Mouse (Mus musculus): ENCODE data around the gene Ccdc181. TPM values are rescaled to one million over a fixed set of nuclear protein-coding genes. Genes with fewer than 3 reads are reported as not detected.

The Ccdc181 gene
- polyA plus RNA-seq, 1 experiment from 2014 or later = 26.4 TPM

GRCm38 (mm10) chr1:164270941-164271340 lies 4.4 kb upstream of the Ccdc181 start:
- no peak overlapping the region for H3K4me2 ChIP-seq (ENCODE audit: low read length)
- WGBS = 93% methylated on average over 7 of the region's 7 CpGs
- H3K27me3 ChIP-seq (replicated peaks; ENCODE audit: control insufficient read depth, insufficient read depth, low read length) = no peaks in the 10 kb centered on the region
- no peak for ATAC-seq
- H3K9ac ChIP-seq (ENCODE audit: low read depth, low read length) = no peak overlapping the region
- no peak overlapping the region for H3K4me3 ChIP-seq (ENCODE audit: low read length)
- H3K27ac ChIP-seq (ENCODE audit: low read depth, low read length) = no peak overlapping the region
- no peaks in the 10 kb centered on the region for H3K36me3 ChIP-seq (ENCODE audit: control insufficient read depth, insufficient read depth, low read length)
- H3K9me3 ChIP-seq (ENCODE audit: control insufficient read depth, low read length) = no peaks in the 10 kb centered on the region
- H3K4me1 ChIP-seq (ENCODE audit: control insufficient read depth, insufficient read depth, low read depth, low read length) = no peaks in the 10 kb centered on the region

- H3K27me3 ChIP-seq (replicated peaks; ENCODE audit: control insufficient read depth, insufficient read depth, low read length) = no peaks in the 10 kb centered on the region
- H3K4me3 ChIP-seq (ENCODE audit: low read length) = no peak overlapping the region
- WGBS = 74% methylated on average over 6 of the region's 6 CpGs
- no peaks in the 10 kb centered on the region for H3K36me3 ChIP-seq (ENCODE audit: control insufficient read depth, insufficient read depth, low read length)
- no peak overlapping the region for H3K9ac ChIP-seq (ENCODE audit: low read depth, low read length)
- ATAC-seq = no peak
- no peak overlapping the region for H3K27ac ChIP-seq (ENCODE audit: low read depth, low read length)
- no peak overlapping the region for H3K4me2 ChIP-seq (ENCODE audit: low read length)
- no peaks in the 10 kb centered on the region for H3K9me3 ChIP-seq (ENCODE audit: control insufficient read depth, low read length)
- no peaks in the 10 kb centered on the region for H3K4me1 ChIP-seq (ENCODE audit: control insufficient read depth, insufficient read depth, low read depth, low read length)
These were observed 1.7 kb upstream of the Ccdc181 start for GRCm38 (mm10) chr1:164273659-164274058.

- no peak overlapping the region for H3K27ac ChIP-seq (ENCODE audit: low read depth, low read length)
- 80% methylated on average over 3 of the region's 3 CpGs for WGBS
- no peak overlapping the region for H3K4me3 ChIP-seq (ENCODE audit: low read length)
- no peaks in the 10 kb centered on the region for H3K9me3 ChIP-seq (ENCODE audit: control insufficient read depth, low read length)
- no peak for ATAC-seq
- H3K36me3 ChIP-seq (ENCODE audit: control insufficient read depth, insufficient read depth, low read length) = 0 out of 2 replicates have a peak, but pooled peaks cover 4% of the 10 kb centered on the region
- no peaks in the 10 kb centered on the region for H3K27me3 ChIP-seq (replicated peaks; ENCODE audit: control insufficient read depth, insufficient read depth, low read length)
- no peak overlapping the region for H3K9ac ChIP-seq (ENCODE audit: low read depth, low read length)
- no peak overlapping the region for H3K4me2 ChIP-seq (ENCODE audit: low read length)
- no peaks in the 10 kb centered on the region for H3K4me1 ChIP-seq (ENCODE audit: control insufficient read depth, insufficient read depth, low read depth, low read length)
These were observed 1.2 kb downstream of the Ccdc181 start for GRCm38 (mm10) chr1:164276552-164276951.

- 72% methylated on average over 4 of the region's 4 CpGs for WGBS
- no peak for ATAC-seq
These were observed 3.9 kb downstream of the Ccdc181 start for GRCm38 (mm10) chr1:164279332-164279731.

GRCm38 (mm10) chr1:164284007-164284406 lies 8.6 kb downstream of the Ccdc181 start:
- Histone ChIP-seq H3K27me3 (replicated peaks; ENCODE audit: control insufficient read depth, insufficient read depth, low read length) (no peaks in the 10 kb centered on the region), H3K9me3 (ENCODE audit: control insufficient read depth, low read length) (no peaks in the 10 kb centered on the region), H3K4me2 (ENCODE audit: low read length) (no peak overlapping the region), H3K4me1 (ENCODE audit: control insufficient read depth, insufficient read depth, low read depth, low read length) (no peaks in the 10 kb centered on the region; the same call in 1 of the 2 replicates), H3K9ac (ENCODE audit: low read depth, low read length) (no peak overlapping the region), H3K4me3 (ENCODE audit: low read length) (no peak overlapping the region), H3K27ac (ENCODE audit: low read depth, low read length) (no peak overlapping the region), H3K36me3 (ENCODE audit: control insufficient read depth, insufficient read depth, low read length) (peaks cover 6% of the 10 kb centered on the region; the same call in 1 of the 2 replicates)
- ATAC-seq = no peak
- WGBS = 93% methylated on average over 3 of the region's 3 CpGs

More at GRCm38 (mm10) chr1:164279332-164279731, 3.9 kb downstream of the Ccdc181 start:
- Histone ChIP-seq H3K36me3 (ENCODE audit: control insufficient read depth, insufficient read depth, low read length) (peaks cover 6% of the 10 kb centered on the region; the same call in 1 of the 2 replicates), H3K4me1 (ENCODE audit: control insufficient read depth, insufficient read depth, low read depth, low read length) (no peaks in the 10 kb centered on the region), H3K4me3 (ENCODE audit: low read length) (no peak overlapping the region), H3K9ac (ENCODE audit: low read depth, low read length) (no peak overlapping the region), H3K4me2 (ENCODE audit: low read length) (no peak overlapping the region), H3K27ac (ENCODE audit: low read depth, low read length) (no peak overlapping the region), H3K27me3 (replicated peaks; ENCODE audit: control insufficient read depth, insufficient read depth, low read length) (no peaks in the 10 kb centered on the region), H3K9me3 (ENCODE audit: control insufficient read depth, low read length) (no peaks in the 10 kb centered on the region)

GRCm38 (mm10) chr1:164287406-164287805 lies 12.0 kb downstream of the Ccdc181 start:
- H3K4me1 ChIP-seq (ENCODE audit: control insufficient read depth, insufficient read depth, low read depth, low read length) = no peaks in the 10 kb centered on the region; the same call in 1 of the 2 replicates
- no peaks in the 10 kb centered on the region for H3K9me3 ChIP-seq (ENCODE audit: control insufficient read depth, low read length)
- H3K4me2 ChIP-seq (ENCODE audit: low read length) = no peak overlapping the region
- no peak overlapping the region for H3K4me3 ChIP-seq (ENCODE audit: low read length)
- peak; percentile 65 for ATAC-seq
- H3K36me3 ChIP-seq (ENCODE audit: control insufficient read depth, insufficient read depth, low read length) = peaks cover 12% of the 10 kb centered on the region
- 56% methylated on average over 15 of the region's 15 CpGs for WGBS
- H3K27me3 ChIP-seq (replicated peaks; ENCODE audit: control insufficient read depth, insufficient read depth, low read length) = no peaks in the 10 kb centered on the region
- no peak overlapping the region for H3K27ac ChIP-seq (ENCODE audit: low read depth, low read length)
- H3K9ac ChIP-seq (ENCODE audit: low read depth, low read length) = no peak overlapping the region

- ATAC-seq = no peak
- Histone ChIP-seq H3K27me3 (replicated peaks; ENCODE audit: control insufficient read depth, insufficient read depth, low read length) (no peaks in the 10 kb centered on the region), H3K4me1 (ENCODE audit: control insufficient read depth, insufficient read depth, low read depth, low read length) (no peaks in the 10 kb centered on the region; the same call in 1 of the 2 replicates), H3K9ac (ENCODE audit: low read depth, low read length) (no peak overlapping the region), H3K4me2 (ENCODE audit: low read length) (no peak overlapping the region), H3K36me3 (ENCODE audit: control insufficient read depth, insufficient read depth, low read length) (peaks cover 26% of the 10 kb centered on the region), H3K4me3 (ENCODE audit: low read length) (no peak overlapping the region), H3K9me3 (ENCODE audit: control insufficient read depth, low read length) (no peaks in the 10 kb centered on the region), H3K27ac (ENCODE audit: low read depth, low read length) (no peak overlapping the region)
- 92% methylated on average over 5 of the region's 5 CpGs for WGBS
These were observed 16.7 kb downstream of the Ccdc181 start for GRCm38 (mm10) chr1:164292040-164292439.

GRCm38 (mm10) chr1:164294071-164294470 lies 18.7 kb downstream of the Ccdc181 start:
- Histone ChIP-seq H3K4me3 (ENCODE audit: low read length) (no peak overlapping the region), H3K36me3 (ENCODE audit: control insufficient read depth, insufficient read depth, low read length) (peaks cover 40% of the 10 kb centered on the region), H3K27me3 (replicated peaks; ENCODE audit: control insufficient read depth, insufficient read depth, low read length) (no peaks in the 10 kb centered on the region), H3K4me2 (ENCODE audit: low read length) (no peak overlapping the region), H3K9ac (ENCODE audit: low read depth, low read length) (no peak overlapping the region), H3K27ac (ENCODE audit: low read depth, low read length) (no peak overlapping the region), H3K4me1 (ENCODE audit: control insufficient read depth, insufficient read depth, low read depth, low read length) (no peaks in the 10 kb centered on the region), H3K9me3 (ENCODE audit: control insufficient read depth, low read length) (no peaks in the 10 kb centered on the region)
- 94% methylated on average over 6 of the region's 6 CpGs for WGBS
- ATAC-seq = no peak

GRCm38 (mm10) chr1:164296473-164296872 lies 21.1 kb downstream of the Ccdc181 start:
- no peak overlapping the region for H3K4me3 ChIP-seq (ENCODE audit: low read length)
- 97% methylated on average over 4 of the region's 5 CpGs for WGBS

GRCm38 (mm10) chr1:164301949-164302348 lies 26.6 kb downstream of the Ccdc181 start:
- Histone ChIP-seq H3K9me3 (ENCODE audit: control insufficient read depth, low read length) (no peaks in the 10 kb centered on the region), H3K27me3 (replicated peaks; ENCODE audit: control insufficient read depth, insufficient read depth, low read length) (no peaks in the 10 kb centered on the region), H3K9ac (ENCODE audit: low read depth, low read length) (no peak overlapping the region), H3K4me3 (ENCODE audit: low read length) (no peak overlapping the region), H3K36me3 (ENCODE audit: control insufficient read depth, insufficient read depth, low read length) (peaks cover 38% of the 10 kb centered on the region), H3K4me2 (ENCODE audit: low read length) (no peak overlapping the region), H3K27ac (ENCODE audit: low read depth, low read length) (no peak overlapping the region), H3K4me1 (ENCODE audit: control insufficient read depth, insufficient read depth, low read depth, low read length) (peaks cover 5% of the 10 kb centered on the region)
- no peak for ATAC-seq
- WGBS = 93% methylated on average over 4 of the region's 4 CpGs

More at GRCm38 (mm10) chr1:164296473-164296872, 21.1 kb downstream of the Ccdc181 start:
- ATAC-seq = no peak
- Histone ChIP-seq H3K27me3 (replicated peaks; ENCODE audit: control insufficient read depth, insufficient read depth, low read length) (no peaks in the 10 kb centered on the region), H3K9me3 (ENCODE audit: control insufficient read depth, low read length) (no peaks in the 10 kb centered on the region), H3K27ac (ENCODE audit: low read depth, low read length) (no peak overlapping the region), H3K4me1 (ENCODE audit: control insufficient read depth, insufficient read depth, low read depth, low read length) (no peaks in the 10 kb centered on the region), H3K4me2 (ENCODE audit: low read length) (no peak overlapping the region), H3K9ac (ENCODE audit: low read depth, low read length) (no peak overlapping the region), H3K36me3 (ENCODE audit: control insufficient read depth, insufficient read depth, low read length) (peaks cover 50% of the 10 kb centered on the region)
